Mouse (Mus musculus) testis, postnatal 10 days (tissue): ENCODE data around the gene 4931422A03Rik.
A peak's percentile ranks its signal among the peaks of the same experiment; 100 is the strongest.

Experiments used
- DNase-seq: peaks from one replicate; pipeline ENCODE4 v3.0.0; 2021; ENCODE audit warnings: low spot score

The 4931422A03Rik gene

DNA sequence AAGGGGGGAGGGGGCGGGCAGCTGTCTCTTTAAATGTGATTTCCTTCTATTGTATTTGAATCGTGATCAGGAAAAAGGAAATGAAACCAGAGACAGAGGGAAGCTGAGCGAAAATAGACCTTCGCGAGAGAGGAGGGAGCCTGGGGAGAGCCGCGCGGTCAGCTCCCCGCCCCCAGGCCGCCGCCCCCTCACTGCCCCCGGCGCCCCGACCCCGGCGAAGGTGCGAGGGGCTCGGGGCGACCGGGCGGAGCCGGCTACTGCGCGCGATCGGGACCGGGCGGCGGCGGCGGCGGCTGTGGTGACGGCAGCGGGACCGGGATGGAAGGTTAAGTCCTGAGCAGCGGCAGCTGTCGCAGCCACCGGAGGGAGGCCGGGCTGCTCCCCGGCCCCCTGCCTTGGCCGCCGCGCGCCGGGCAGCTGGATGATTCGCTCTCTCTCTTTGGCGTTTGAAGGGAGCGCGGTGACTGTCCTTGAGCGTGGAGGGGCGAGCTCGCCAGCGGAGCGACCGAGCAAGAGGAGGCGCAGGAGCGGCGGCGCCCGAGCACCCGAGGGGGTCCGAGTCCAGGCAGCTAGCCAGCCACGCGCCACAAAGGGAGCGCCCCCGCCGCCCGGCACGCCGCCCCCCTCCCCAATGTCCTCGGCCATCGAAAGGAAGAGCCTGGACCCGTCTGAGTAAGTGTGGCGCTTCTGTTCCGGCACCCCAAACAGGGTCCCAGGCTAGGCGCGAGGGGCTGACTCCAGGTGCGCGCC, 57.9 kb downstream of the 4931422A03Rik start:
- DNase-seq, result peak; percentile 59

- DNase-seq, result peak; percentile 58
These were observed 58.6 kb downstream of the 4931422A03Rik start for GRCm38 (mm10) chr2:103969437-103970040.

GRCm38 (mm10) chr2:103968919-103969436, 59.2 kb downstream of the 4931422A03Rik start:
- no peak for DNase-seq

GRCm38 (mm10) chr2:103968186-103968585, 60.0 kb downstream of the 4931422A03Rik start:
- no peak for DNase-seq

DNA sequence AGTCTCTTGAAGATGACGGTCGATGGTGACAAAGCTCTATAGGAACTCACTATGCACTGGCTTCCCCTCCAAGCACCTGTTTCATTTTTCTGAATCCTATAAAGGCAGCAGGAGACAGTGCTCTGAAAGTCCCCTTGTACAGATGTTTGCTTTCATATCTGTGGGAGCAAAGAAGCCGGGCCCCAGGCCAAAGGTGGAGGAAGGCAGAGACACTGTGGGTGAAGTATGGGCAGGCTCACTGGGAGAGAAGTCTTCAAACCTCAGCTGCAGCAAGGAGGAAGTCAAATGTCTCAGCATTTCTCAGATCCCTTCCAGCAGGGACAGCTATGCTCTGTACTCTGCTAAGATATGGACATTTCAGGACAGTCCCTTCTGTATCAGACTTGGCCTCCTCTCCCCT, 62.8 kb downstream of the 4931422A03Rik start:
- DNase-seq, result no peak

GRCm38 (mm10) chr2:103962349-103962748, 65.8 kb downstream of the 4931422A03Rik start:
- DNase-seq, result no peak

DNA sequence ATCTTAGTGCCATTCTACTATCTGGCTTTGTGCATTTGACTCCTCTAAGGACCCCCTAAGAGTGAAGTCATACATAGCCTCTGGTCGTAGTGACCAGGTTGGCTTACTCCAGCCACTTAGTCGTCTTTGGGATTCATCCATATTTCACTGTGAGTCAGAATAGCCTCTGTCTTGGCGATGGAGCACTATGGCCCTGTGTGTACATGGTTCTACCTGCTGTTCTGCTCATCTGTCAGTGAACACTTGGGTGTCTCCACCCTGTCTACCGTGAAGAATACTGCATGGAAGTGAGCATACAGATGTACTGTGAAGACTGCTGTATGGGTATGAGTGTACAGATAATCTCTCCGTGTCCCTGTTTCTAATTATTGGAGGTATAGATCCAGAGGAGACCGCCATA, 68.6 kb downstream of the 4931422A03Rik start:
- DNase-seq, result no peak

DNA sequence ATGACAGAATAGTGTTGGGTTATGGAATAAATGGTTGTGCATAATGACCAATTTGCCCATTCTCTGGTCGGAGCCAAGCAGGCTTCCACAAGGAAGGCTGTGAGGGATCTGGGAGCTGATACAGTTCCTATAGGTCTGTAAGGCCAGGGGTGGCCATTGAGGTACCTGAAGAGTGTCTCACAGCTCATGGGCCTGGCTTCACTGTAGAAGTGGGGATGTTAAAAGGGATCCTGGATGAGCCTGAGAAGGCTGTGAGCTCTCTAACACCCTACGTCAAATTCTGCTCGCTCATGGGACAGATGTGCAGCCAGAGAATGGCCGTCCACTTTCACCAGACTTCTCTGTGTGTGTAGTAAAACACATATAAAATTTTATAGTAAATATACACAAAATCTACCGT, 69.1 kb downstream of the 4931422A03Rik start:
- no peak for DNase-seq

- no peak for DNase-seq
These were observed 69.5 kb downstream of the 4931422A03Rik start for GRCm38 (mm10) chr2:103958634-103959033.

DNA sequence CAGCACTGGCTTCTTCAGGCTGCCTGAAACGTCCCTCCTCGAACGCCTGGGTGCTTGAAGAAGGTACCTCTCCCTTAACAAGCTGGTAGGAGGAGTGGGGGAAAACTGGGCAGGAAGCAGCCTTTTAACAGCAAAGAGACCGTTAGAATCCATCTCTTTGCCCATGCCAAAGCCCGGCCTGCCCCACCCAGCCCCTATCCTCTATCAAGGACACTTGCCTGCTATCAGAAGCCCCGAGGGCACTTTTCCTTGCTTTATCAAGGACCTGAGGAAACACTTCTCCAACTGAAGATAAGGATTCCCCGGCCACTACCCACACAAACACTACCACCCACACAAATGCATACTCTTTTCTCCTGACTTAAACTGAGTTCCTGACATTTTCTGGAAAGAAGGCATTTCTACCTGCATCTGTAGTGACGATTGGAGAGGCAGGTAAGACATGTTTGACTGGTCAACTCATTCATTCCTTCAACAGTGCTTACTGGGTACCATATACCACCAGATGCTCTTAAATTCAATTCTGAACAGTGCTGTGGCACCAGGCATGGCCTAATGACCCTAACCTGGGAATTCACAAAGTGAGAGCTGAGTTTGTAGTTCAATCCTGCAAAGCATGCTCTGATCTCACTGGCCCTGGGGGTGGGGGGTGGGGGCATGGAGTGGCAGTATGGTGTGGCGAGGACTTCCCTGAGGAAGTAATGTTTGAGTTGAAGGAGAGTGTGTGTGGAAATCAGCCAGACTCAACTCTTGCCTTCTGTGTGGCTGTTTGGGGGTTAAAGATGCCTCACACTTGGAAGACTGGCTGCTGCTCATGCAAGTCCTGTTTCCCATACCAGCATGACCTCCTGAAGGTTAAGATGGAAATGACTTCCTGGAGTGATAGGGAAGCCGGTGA, 70.3 kb downstream of the 4931422A03Rik start, which contains the start of gene Lmo2:
TSS of gene Lmo2 (plus strand) at position 338 of the 898 bp plus-strand sequence.
- DNase-seq, result no peak

GRCm38 (mm10) chr2:103956867-103957266, 71.3 kb downstream of the 4931422A03Rik start:
- DNase-seq, result no peak

GRCm38 (mm10) chr2:103955714-103956113, 72.4 kb downstream of the 4931422A03Rik start:
- no peak for DNase-seq

DNA sequence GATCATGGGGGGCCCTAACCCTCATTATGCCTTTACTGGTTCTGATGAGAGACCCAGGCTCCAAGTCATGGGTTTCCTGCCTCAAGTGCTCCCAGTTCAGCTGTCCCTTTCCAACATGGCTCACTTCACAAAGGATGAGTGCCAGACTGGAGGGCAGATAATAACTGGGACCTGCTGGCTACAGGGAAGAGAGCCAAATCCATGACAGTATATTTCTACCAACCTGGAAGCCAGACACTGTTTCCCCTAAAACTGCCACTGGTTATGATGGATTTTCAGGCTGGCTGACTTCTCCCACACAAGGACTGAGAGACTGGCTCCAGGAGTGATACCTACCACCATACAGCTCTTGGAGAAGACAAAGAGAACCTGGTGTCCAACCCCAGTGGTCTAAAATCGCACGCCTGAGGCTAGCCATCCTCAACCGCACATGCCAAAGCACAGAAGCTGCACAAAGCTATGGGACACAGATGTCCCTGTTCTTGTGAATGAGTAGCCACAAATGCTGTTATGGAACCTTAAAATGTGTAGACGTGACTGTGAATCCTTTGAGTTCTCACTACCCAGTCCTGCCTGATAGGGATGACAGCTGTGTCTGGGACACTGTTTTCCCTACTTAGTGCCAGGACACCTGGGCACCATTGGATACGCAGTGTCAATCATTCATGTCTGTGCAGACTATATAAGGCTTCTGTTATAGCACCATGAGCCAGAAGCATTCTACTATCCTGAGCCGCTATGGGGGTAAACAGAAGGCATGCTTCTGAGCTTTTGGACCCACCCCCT, 74.9 kb downstream of the 4931422A03Rik start:
- no peak for DNase-seq

GRCm38 (mm10) chr2:103947982-103948655, 80.0 kb downstream of the 4931422A03Rik start:
- no peak for DNase-seq

- DNase-seq, result no peak
These were observed 81.3 kb downstream of the 4931422A03Rik start for GRCm38 (mm10) chr2:103946892-103947291.

DNA sequence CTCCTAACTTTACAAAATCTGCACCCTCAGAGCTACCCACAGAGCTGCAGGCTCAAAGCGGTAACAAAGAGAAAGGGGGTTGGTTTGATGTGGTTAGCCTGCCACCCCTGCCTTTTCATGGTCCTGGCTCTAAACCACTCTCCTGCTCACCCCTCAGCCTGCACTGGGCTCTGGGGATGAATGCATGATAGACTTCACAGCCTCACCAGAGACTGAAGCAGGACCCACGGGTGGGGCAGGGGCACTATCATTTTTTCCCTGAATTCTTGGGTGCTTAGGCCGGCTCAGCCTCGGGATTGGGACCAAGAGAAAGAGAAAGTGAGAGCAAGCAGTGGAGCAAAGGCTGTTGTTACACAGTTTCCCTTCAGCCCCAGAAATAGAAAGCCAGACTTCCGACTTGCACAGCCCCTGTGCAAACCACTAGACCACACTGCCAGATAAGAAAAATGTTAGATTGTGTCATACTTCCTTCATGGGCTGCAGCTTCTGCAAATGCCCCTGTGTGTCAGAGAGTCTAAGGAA, 82.5 kb downstream of the 4931422A03Rik start:
- no peak for DNase-seq

DNA sequence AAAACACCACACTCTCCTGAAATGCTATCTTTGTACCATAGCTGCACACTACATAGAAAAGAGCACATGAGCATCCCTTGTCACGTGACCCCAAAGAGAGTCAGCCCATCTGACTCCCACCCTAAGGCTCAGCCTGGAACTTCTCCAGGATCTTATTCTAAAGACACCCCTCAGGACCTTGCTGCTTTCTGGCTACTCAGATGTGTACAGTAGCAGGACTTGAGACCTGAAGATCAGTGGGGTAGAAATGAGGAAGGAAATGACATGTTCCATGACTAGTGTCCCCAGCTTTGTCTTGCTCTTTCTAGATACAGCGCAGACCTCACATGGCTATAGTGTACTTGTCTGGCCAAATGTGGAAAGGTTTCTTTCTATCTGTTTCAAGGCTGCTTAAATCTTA, 83.3 kb downstream of the 4931422A03Rik start:
- no peak for DNase-seq

GRCm38 (mm10) chr2:103941085-103941484, 87.1 kb downstream of the 4931422A03Rik start:
- no peak for DNase-seq

GRCm38 (mm10) chr2:103939003-103939402, 89.2 kb downstream of the 4931422A03Rik start:
- no peak for DNase-seq

DNA sequence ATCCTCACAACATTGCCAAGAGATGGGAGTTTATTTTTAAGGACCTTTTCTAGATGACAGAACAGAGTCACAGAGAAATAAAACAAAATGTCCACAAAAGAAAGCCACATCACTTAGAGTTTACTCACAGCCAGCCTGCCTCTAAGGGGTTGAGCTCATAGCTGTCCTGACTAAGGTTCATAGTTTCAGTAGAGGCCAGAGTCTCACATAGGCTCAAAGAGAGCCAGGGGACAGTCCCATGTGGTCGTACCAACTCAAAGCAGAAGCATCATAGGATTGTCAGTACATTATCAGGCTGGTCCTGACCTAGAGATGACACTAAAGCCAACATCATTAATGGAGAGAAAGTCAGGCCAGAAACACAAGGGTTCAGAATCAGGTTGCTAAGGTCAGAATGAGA, 89.6 kb downstream of the 4931422A03Rik start:
- DNase-seq, result no peak

GRCm38 (mm10) chr2:103937670-103938069, 90.5 kb downstream of the 4931422A03Rik start:
- no peak for DNase-seq
